Mouse (Mus musculus) olfactory bulb, adult 2 months (tissue): Measurements from ENCODE around the gene Cntnap2.

Source experiments
- CTCF ChIP-seq: fragments of 200-500 bp; IDR thresholded peaks from 2 replicates; pipeline ENCODE4 v1.5.1; 2012; ENCODE audit warnings: low read depth, mild to moderate bottlenecking, low read length, moderate library complexity; ENCODE audit not compliant: insufficient read depth
- POLR2A ChIP-seq: fragments of 200-500 bp; IDR thresholded peaks from 2 replicates; pipeline ENCODE4 v1.6.1; 2012; ENCODE audit warnings: mild to moderate bottlenecking, low read depth, low read length, moderate library complexity; ENCODE audit not compliant: insufficient read depth

- TF ChIP-seq CTCF, result no peak
- no peak for TF ChIP-seq POLR2A
Measured at GRCm38 (mm10) chr6:45026011-45026682, 33.0 kb upstream of the Cntnap2 start.
